ENCODE assay signal across 13 mouse cellular contexts in the genomic region with DNA sequence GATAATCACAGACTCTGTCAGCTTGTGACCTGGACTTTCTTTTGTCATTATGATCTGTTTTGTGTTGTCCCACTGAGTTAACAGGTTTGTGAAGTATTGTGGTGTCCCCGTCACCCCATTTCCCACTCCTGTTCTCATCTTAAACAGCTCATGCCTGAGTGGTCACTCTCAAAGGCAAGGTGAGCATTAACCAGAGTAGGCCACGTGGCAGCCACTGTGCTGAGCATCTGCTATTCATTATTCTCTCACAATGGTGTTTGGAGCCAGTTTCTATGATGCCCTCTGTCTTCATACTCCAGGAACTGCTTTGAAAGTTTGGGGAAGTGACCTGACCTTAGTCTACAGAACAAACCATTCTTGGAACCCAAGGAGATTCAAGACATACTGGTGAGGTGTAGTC.
"Had no signal": no experiment of that assay in that cellular context is flagged by ENCODE, and none has a peak within 500 bp of the region (broad histone marks: within the 10 kb centered on the region; RNA-seq: fewer than 3 reads in every experiment).

No protein-coding gene starts in this region.

- H3K4me1 ChIP-seq: limb, embryonic 15.5 days; liver, embryonic 12.5 days; neural tube, embryonic 12.5 days had no signal

- H3K4me3 ChIP-seq: limb, embryonic 15.5 days; liver, embryonic 12.5 days; midbrain, embryonic 10.5 days; neural tube, embryonic 12.5 days had no signal

- H3K9me3 ChIP-seq: limb, embryonic 15.5 days; liver, embryonic 12.5 days; neural tube, embryonic 12.5 days had no signal

- H3K27ac ChIP-seq: limb, embryonic 15.5 days; liver, embryonic 12.5 days; midbrain, embryonic 10.5 days; neural tube, embryonic 12.5 days; stomach, postnatal 0 days had no signal

- H3K4me2 ChIP-seq: limb, embryonic 15.5 days; liver, embryonic 12.5 days; lung, embryonic 14.5 days; neural tube, embryonic 12.5 days had no signal

- H3K36me3 ChIP-seq: limb, embryonic 15.5 days; liver, embryonic 12.5 days; midbrain, embryonic 10.5 days; neural tube, embryonic 12.5 days had no signal

- H3K27me3 ChIP-seq: limb, embryonic 15.5 days; liver, embryonic 12.5 days; neural tube, embryonic 12.5 days had no signal

- DNase-seq: left cerebral cortex, postnatal 4 days; lung, embryonic 14.5 days; lung, postnatal 10 days; lung, postnatal 4 days; midbrain, embryonic 14.5 days; thymus, adult 2 months; thymus, postnatal 36 days had no signal

- ATAC-seq: intestine, embryonic 16.5 days; liver, embryonic 12.5 days had no signal

- H3K9ac ChIP-seq: limb, embryonic 15.5 days; liver, embryonic 12.5 days; lung, embryonic 14.5 days; neural tube, embryonic 12.5 days had no signal
